Mouse (Mus musculus) heart, embryonic 13.5 days (tissue): ENCODE measurements around the gene Dyrk4. TPM values are rescaled to one million over a fixed set of nuclear protein-coding genes. Genes with fewer than 3 reads are reported as not detected.

ENCODE experiments used
- ATAC-seq: fragments of 200-750 bp; cut with Nextera tagmentation; 2 replicates; pipeline ENCODE4 v1.8.0; 2017; ENCODE audit warnings: moderate TSS enrichment; ENCODE audit not compliant: insufficient number of reproducible peaks, low FRiP score, low TSS enrichment; ENCODE audit errors: extremely low read depth
- H3K27ac ChIP-seq: fragments of 300-500 bp; sonication (generic); replicated peaks from 2 replicates; pipeline ENCODE4 v1.5.1; 2015; ENCODE audit warnings: moderate library complexity, mild to moderate bottlenecking, inconsistent platforms
- H3K27me3 ChIP-seq: fragments of 300-500 bp; sonication (generic); replicated peaks from 2 replicates; pipeline ENCODE4 v1.6.1; 2015; ENCODE audit warnings: mild to moderate bottlenecking, inconsistent platforms
- H3K36me3 ChIP-seq: fragments of 300-500 bp; sonication (generic); 2 replicates; pipeline ENCODE4 v1.6.1; 2015; ENCODE audit warnings: mild to moderate bottlenecking, inconsistent platforms
- H3K4me1 ChIP-seq: fragments of 300-500 bp; sonication (generic); 2 replicates; pipeline ENCODE4 v1.6.1; 2015; ENCODE audit warnings: inconsistent platforms
- H3K4me2 ChIP-seq: fragments of 300-500 bp; sonication (generic); 2 replicates; pipeline ENCODE4 v1.6.1; 2015; ENCODE audit warnings: inconsistent platforms, mild to moderate bottlenecking, moderate library complexity
- H3K4me3 ChIP-seq: fragments of 300-500 bp; sonication (generic); 2 replicates; pipeline ENCODE4 v1.5.1; 2015; ENCODE audit warnings: moderate library complexity, mild to moderate bottlenecking, inconsistent platforms
- H3K9ac ChIP-seq: fragments of 300-500 bp; sonication (generic); 2 replicates; pipeline ENCODE4 v1.6.1; 2015; ENCODE audit warnings: inconsistent platforms, mild to moderate bottlenecking, moderate library complexity
- H3K9me3 ChIP-seq: fragments of 300-500 bp; sonication (generic); 2 replicates; pipeline ENCODE4 v1.6.1; 2016; ENCODE audit warnings: inconsistent platforms
- WGBS: fragments of 180-500 bp; shearing (Covaris S2); methylation state at CpG from one replicate; pipeline ENCODE4 v1.1.7; 2015; ENCODE audit warnings: mixed read lengths; 5-methylcytosine and 5-hydroxymethylcytosine counted together
- polyA plus RNA-seq: library from polyadenylated mRNA; unstranded; fragments of >200 nt; fragmentation: Nextera tagmentation; extraction: Ambion mirVana; gene quantifications from 2 replicates; pipeline ENCODE4 v1.2.1, GENCODE M21; 2015

Dyrk4 gene
- polyA plus RNA-seq, 1 experiment from 2014 or later: not detected

DNA sequence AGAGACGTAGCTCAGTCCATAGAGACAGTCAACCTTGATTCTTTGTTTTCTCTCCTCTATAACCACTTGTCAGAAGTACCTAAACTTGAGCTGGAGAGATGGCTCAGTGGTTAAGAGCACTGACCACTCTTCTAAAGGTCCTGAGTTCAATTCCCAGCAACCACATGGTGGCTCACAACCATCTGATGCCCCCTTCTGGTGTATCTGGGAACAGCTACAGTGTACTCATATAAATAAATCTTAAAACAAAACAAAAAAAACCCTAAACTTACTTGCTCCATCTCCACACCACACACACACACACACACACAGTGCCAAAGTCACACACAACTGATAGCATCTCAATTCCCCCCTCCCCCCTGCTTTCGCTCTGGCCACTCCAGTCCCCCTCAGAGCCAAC, 16.4 kb upstream of the Dyrk4 start:
- Histone ChIP-seq H3K27me3 (no peaks in the 10 kb centered on the region), H3K36me3 (peaks cover 23% of the 10 kb centered on the region), H3K27ac (no peak overlapping the region), H3K9ac (peak overlapping the region; percentile 86), H3K4me2 (peak overlapping the region; percentile 95), H3K4me3 (peak overlapping the region; percentile 70), H3K9me3 (no peaks in the 10 kb centered on the region), H3K4me1 (peaks cover 30% of the 10 kb centered on the region)
- WGBS: 79% methylated on average over 2 of the region's 2 CpGs
- ATAC-seq: no peak

DNA sequence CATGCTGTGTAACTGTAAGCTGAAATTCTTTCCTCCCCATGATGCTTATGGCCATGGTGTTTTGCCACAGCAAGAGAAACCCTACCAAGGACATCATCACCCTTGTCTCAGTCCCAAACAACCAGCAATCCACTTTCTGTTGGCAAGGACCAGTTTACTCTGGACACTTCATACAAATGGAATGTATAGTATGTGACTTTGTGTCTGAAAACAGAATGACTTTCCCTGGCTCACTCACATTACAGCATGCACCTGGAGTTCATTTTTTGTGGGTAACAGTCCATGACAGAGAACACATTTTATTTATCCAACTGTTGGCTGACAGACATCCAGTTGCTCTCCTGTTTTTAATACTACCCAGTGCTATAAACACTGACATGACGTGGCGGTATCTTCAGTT, 11.3 kb upstream of the Dyrk4 start:
- H3K27ac ChIP-seq: no peak overlapping the region
- peaks cover 7% of the 10 kb centered on the region for H3K4me1 ChIP-seq
- 84% methylated on average over 2 of the region's 2 CpGs for WGBS
- H3K4me3 ChIP-seq: no peak overlapping the region
- H3K27me3 ChIP-seq: no peaks in the 10 kb centered on the region
- no peak for ATAC-seq
- peaks cover 60% of the 10 kb centered on the region for H3K36me3 ChIP-seq
- H3K9ac ChIP-seq: no peak overlapping the region
- H3K4me2 ChIP-seq: no peak overlapping the region
- H3K9me3 ChIP-seq: no peaks in the 10 kb centered on the region

DNA sequence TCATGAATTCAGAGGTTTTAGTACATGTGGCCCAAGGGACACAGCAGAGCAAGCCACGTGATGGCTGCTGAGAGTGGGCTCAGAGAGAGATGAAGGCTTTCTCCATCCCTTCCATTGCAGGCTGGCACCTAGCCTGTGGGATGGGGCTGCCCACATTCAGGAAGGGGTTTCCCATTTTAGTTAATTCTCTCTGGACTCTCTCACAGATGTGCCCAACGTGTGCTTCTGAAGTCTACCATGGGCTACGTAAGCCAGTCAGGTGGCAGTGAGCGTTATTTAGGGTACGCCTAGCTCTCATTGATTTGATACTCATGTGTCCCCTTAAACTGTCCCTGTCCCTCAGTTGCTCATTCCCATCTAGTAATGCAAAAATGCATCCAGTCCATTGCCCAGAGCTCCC, 6.7 kb downstream of the Dyrk4 start:
- H3K27me3 ChIP-seq: peaks cover 5% of the 10 kb centered on the region; the same call in 1 of the 2 replicates
- H3K4me1 ChIP-seq: no peaks in the 10 kb centered on the region
- no peaks in the 10 kb centered on the region for H3K36me3 ChIP-seq
- no peak for ATAC-seq
- H3K27ac ChIP-seq: no peak overlapping the region
- no peak overlapping the region for H3K9ac ChIP-seq
- H3K9me3 ChIP-seq: no peaks in the 10 kb centered on the region
- WGBS: 74% methylated on average over 5 of the region's 5 CpGs
- no peak overlapping the region for H3K4me2 ChIP-seq
- no peak overlapping the region for H3K4me3 ChIP-seq

DNA sequence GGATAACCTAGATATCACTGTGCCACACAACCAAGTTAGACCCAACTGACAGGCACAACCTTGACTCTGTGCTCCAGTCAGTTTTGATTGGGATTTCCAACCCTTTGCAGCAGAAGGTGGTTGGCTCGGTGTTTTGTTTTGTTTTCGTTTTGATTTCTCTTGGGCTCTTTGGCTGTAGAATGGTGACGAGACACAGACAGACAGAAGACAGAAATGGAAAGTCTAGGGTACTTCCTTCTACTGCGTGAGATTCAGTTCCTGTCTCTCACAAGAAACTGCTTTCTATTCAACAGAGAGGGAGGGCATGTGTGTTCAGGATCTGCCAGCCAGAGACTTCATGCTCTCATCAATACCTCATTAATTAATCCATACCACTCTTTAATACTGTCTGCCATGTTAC, 10.9 kb downstream of the Dyrk4 start:
- peaks cover 5% of the 10 kb centered on the region; the same call in 1 of the 2 replicates for H3K27me3 ChIP-seq
- no peak for ATAC-seq
- H3K27ac ChIP-seq: no peak overlapping the region
- H3K4me2 ChIP-seq: no peak overlapping the region
- H3K9me3 ChIP-seq: no peaks in the 10 kb centered on the region
- H3K9ac ChIP-seq: no peak overlapping the region
- no peaks in the 10 kb centered on the region for H3K4me1 ChIP-seq
- WGBS: 46% methylated on average over 4 of the region's 4 CpGs
- no peak overlapping the region for H3K4me3 ChIP-seq
- H3K36me3 ChIP-seq: no peaks in the 10 kb centered on the region

DNA sequence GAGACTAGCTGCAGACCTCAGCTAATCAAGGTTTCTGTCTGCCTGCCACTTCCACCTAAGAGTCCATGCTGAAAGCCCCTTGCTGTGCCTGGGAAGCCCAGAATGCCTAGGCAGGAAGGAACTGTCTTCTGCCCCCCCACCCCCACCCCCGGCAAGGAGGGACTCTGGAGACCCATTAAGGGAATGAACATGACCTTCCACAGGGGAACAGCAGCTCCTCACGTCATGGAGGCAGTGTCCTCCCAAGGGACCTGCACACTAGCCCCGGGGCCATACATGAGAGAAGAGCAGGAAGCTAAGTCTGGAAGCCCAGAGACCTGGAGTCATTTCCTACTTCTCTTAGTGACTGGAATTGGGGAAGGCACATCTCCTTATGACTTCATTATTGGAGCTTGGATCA, 13.8 kb downstream of the Dyrk4 start:
- H3K9me3 ChIP-seq: no peaks in the 10 kb centered on the region
- WGBS: 42% methylated on average over 3 of the region's 3 CpGs
- no peaks in the 10 kb centered on the region for H3K4me1 ChIP-seq
- H3K27ac ChIP-seq: no peak overlapping the region
- no peak overlapping the region for H3K9ac ChIP-seq
- H3K4me3 ChIP-seq: no peak overlapping the region
- no peaks in the 10 kb centered on the region for H3K36me3 ChIP-seq
- no peaks in the 10 kb centered on the region; the same call in 1 of the 2 replicates for H3K27me3 ChIP-seq
- no peak overlapping the region for H3K4me2 ChIP-seq
- ATAC-seq: no peak

DNA sequence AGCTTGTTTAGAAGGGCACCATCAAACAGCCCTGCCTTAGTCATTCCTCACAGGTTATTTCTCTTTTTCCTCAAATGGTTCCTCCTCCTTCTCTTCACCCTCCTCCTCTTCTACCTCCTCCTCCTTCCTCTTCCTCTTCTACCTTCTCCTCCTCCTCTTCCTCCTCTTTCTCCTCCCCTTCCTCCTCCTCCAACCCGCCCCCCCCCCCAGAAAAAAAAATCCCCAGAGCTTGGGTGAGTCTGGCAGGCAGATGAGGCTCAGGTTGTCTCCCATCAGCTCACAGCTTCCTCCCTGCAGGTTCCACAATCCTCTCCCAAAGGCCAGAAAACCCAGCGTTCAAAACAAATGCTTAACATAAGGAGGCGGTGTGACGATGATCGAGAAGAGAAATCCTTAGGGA, 14.3 kb downstream of the Dyrk4 start:
- H3K9ac ChIP-seq: no peak overlapping the region
- H3K4me1 ChIP-seq: no peaks in the 10 kb centered on the region
- no peak overlapping the region for H3K4me2 ChIP-seq
- 64% methylated on average over 4 of the region's 5 CpGs for WGBS
- no peak overlapping the region for H3K4me3 ChIP-seq
- H3K36me3 ChIP-seq: no peaks in the 10 kb centered on the region
- no peaks in the 10 kb centered on the region for H3K9me3 ChIP-seq
- H3K27me3 ChIP-seq: no peaks in the 10 kb centered on the region; the same call in 1 of the 2 replicates
- no peak overlapping the region for H3K27ac ChIP-seq
- ATAC-seq: no peak

DNA sequence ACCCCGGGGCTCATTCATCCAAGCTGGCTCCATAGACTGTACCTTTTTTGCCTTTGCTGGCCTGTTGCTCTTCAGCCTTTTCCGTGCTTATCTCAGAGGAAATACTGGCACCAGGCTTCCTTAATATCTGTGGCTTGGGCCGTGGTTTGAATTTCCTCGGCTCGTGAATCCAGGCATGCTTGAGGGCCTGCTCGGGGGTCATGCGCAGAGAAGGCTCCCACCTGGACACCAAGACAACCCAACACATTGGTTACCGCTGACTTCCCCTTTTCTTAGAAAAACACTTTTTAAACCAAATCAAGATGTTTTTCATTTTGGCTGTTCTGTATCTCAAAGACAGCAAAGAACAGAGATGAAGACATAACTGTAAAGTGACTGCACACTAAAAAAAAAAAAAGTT, 44.5 kb downstream of the Dyrk4 start:
- Histone ChIP-seq H3K36me3 (no peaks in the 10 kb centered on the region), H3K9me3 (no peaks in the 10 kb centered on the region), H3K9ac (no peak overlapping the region), H3K4me3 (no peak overlapping the region), H3K4me2 (no peak overlapping the region), H3K27ac (no peak overlapping the region), H3K4me1 (no peaks in the 10 kb centered on the region), H3K27me3 (peaks cover 17% of the 10 kb centered on the region; the same call in 1 of the 2 replicates)
- 61% methylated on average over 8 of the region's 8 CpGs for WGBS
- ATAC-seq: no peak

DNA sequence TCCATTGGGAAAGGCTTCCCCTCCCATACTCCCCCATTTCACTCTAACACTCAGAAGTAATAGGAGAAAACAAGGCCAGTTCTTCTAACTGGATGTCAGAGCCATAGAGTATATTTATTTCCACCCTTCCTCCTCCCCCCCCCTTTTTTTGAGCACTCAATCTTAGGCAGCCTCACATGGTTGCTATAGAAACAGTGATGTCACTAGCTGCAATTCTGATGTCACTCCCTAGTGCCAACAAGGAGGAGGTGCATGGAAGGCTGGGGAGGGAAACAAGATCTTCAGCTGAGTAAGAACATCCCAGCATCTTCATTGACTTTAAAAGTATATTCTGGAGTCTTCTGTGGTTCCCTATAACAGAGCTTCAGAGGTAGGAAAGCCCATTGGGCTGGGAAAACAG, 68.8 kb downstream of the Dyrk4 start, which contains the start of gene Akap3:
Gene Akap3 (plus strand): TSS at position 218 of the 400 bp plus-strand sequence.
- Histone ChIP-seq H3K27me3 (peaks cover 35% of the 10 kb centered on the region), H3K9me3 (no peaks in the 10 kb centered on the region), H3K4me3 (no peak within 1 kb of the TSS), H3K27ac (no peak within 1 kb of the TSS), H3K4me1 (peaks cover 9% of the 10 kb centered on the region), H3K9ac (no peak within 1 kb of the TSS), H3K4me2 (no peak within 1 kb of the TSS), H3K36me3 (no peaks in the 10 kb centered on the region)
- no peak for ATAC-seq

DNA sequence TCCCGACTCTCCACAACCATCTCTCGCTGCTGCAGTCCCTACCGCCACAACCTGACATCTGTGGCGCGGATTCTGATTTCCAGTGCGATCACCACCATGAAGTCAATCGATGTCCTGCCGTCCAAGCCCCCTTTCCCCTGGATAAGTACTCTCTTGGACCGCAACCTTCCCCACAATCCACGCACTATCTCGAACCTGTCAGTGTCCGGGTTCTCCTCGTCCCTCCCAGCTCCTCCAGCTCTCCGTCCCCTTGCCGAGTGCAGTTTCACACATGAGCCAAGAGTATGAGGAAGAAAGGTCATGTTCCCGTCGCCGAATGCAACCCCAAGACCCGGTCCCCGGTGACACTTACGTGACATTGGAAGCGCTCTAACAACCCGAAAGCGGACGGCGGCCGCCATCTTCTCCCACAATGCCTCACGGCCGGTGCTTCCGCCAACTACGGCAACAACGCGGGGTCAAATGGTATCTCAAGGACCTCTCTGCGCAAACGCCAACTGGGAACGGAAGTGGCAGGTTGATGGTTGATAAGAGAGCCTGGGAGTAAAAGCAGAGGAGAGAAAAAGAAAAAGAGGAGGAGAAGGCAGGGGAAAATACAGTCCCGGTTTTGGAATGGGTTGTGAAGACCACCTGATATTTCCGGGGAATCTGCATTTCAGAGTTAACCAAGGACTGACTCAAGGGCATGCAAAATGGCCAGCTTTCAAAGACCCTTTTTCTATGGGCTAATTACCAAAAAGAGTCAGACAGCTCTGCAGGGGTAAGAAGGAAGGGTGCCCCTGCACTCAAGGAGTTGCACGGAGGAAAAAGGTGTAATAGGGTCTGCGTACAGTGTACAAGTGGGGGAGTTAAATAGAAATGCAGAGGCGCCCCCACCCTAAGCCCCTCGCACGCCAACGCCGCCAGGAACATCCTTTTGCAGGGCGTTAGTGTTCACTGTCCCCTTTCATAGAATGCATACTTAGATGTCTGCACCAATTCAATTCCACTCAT, 72.6 kb downstream of the Dyrk4 start, which contains the start of gene Ndufa9:
Gene Ndufa9 (minus strand): TSS at position 425 of the 993 bp plus-strand sequence.
- ATAC-seq: no peak; the same call in 1 of the 2 replicates
- Histone ChIP-seq H3K9ac (peak within 1 kb of the TSS; percentile 96), H3K4me1 (peaks cover 19% of the 10 kb centered on the region), H3K36me3 (peaks cover 8% of the 10 kb centered on the region), H3K9me3 (no peaks in the 10 kb centered on the region), H3K4me3 (peak within 1 kb of the TSS; percentile 75), H3K4me2 (peak within 1 kb of the TSS; percentile 91), H3K27ac (peak within 1 kb of the TSS; percentile 58), H3K27me3 (peaks cover 24% of the 10 kb centered on the region)
- WGBS: 4% methylated on average over 46 of the region's 46 CpGs

DNA sequence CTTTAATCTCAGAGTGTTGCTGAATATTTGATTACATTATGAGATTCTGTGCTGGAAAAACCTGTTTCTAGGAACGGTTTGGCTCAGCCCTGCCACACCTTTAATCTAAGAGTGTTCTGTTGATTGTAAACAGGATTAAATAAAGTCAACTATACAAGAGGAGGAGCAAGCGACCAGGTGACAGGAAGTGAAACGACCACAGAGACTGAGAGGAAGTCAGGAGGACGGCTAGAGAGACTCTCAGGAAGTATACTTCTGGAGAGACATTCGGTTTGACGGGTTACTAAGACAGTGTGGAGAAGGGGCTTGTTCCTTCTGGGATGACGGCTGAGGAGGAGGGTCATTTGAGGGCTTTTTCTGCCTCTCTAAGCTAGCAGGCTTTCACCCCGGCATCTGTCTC, 85.0 kb downstream of the Dyrk4 start:
- WGBS: 81% methylated on average over 8 of the region's 8 CpGs
- Histone ChIP-seq H3K36me3 (peaks cover 99% of the 10 kb centered on the region), H3K9me3 (no peaks in the 10 kb centered on the region), H3K4me2 (no peak overlapping the region), H3K4me3 (no peak overlapping the region), H3K27me3 (no peaks in the 10 kb centered on the region), H3K27ac (no peak overlapping the region), H3K4me1 (no peaks in the 10 kb centered on the region), H3K9ac (no peak overlapping the region)
- ATAC-seq: no peak
